Mouse (Mus musculus): ENCODE data around the gene Gan.

Gan gene

GRCm38 (mm10) chr8:117158135-117158761, at the start of gene Gan:
Gene Gan (plus strand): TSS chr8:117158135.
- DNase-seq, result peak; percentile 28 to 54

GRCm38 (mm10) chr8:117109018-117109711, 48.8 kb upstream of the Gan start:
- peak; percentile 15 to 27 for DNase-seq

DNA sequence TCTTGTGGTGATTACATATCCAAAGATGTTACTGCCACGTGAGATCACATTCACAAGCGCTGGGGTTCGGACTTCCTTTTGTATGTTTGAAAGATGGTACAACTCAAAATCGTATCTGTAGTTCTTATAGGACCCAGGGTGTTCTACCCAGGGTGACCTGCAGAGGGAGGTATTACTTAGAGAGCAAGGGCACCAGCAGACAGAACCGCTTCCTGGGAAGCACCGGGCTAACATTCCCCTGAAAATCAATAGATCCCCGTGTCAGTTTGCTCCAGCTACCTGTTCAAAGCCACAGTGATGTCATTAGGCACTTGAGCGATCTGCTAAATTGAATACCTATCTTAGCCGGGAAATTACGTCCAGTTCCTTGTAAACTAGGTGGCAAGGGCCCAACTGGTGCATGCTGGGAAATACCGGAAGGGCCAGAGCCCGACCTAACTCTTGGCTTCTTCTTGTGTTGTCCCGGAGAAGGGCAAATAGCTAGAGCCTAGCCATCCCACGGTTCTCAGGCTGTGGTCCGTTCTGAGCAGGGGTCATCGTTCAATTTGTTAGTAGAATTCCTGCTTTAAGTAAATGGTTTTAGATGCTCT, 48.0 kb upstream of the Gan start:
- DNase-seq, result peak; percentile 41 to 45

- DNase-seq, result no peak
Measured at GRCm38 (mm10) chr8:117111641-117112040, 46.3 kb upstream of the Gan start.

- DNase-seq, result no peak
Measured at GRCm38 (mm10) chr8:117112261-117112660, 45.7 kb upstream of the Gan start.

GRCm38 (mm10) chr8:117115094-117115493, 42.8 kb upstream of the Gan start:
- DNase-seq, result no peak

- DNase-seq, result peak in 1 of 2 experiments; percentile 24
Measured at GRCm38 (mm10) chr8:117115676-117116446, 42.1 kb upstream of the Gan start.

DNA sequence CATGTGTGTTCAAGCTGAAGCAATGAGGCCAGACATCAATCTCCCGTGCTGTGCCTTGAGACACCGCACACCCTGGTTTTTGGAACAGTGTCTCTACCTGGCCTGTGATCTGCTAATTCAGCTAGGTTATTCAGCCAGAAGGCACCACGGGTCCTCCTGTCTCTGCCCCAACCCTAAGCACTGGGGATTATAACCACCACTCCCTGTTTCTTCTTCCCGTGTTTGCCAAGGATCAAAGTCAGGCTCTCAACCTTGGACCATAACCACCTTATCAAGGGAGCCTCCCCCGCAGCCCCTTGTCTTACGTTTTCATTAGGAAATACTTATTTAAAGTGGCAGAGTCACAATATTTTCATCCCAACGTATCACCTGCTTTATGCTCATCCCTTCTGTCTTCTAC, 41.4 kb upstream of the Gan start:
- no peak for DNase-seq

DNA sequence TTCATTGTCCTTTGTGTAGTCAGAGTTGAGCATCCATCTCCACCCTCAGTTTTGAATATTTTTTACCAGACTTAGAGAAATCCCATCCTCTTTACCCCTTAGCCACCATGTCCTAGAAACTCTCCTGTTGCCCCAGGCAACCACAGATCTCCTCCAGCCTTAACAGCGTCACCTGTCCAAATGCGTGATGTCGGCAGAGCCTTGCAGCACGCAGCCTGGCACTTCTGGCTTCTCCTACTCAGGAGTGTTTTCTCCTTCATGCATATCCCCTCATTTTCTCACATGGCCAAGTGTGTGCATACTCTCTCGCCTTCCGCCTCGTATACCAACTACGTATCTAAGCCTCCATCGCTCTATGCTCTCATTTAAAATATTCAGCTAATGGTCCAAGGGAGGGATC, 39.5 kb upstream of the Gan start:
- DNase-seq, result no peak

GRCm38 (mm10) chr8:117121277-117121676, 36.7 kb upstream of the Gan start:
- no peak for DNase-seq

DNA sequence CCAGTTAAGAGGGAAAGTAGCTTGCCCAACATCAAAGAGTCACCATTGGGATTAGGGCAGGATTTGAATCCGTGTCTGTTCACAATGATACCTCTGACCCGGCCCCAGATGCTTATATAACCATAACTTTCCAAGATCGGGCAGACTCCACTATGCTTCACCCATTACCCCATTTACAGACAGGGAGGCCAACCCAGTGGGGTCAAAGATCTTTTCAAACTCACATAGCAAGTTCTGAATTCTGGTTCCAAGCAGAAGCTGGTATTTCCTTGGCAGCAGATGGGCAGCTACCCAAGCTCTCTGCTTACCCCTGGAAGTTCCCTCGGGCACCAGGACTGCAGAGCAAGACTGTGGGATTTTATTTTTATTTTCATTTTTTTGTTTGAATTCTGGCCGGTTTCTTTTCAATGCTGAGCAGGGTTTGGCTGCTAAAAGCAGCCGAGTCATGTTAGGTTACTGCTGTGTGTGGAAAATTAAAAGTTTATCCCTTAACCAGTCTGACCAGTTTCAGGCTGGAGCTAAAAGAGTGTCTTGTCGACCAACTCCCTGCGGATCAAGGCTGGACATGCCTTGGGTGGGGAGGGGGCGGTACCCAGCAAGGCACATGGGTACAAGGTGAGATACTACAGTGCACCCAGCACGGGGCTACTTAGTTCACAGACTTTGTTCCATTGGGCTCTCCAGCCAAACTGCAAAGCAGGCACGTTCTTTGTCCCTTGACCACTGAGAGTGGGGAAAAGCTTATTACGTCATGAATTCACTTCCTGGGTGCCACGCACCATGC, 33.9 kb upstream of the Gan start:
- no peak for DNase-seq

DNA sequence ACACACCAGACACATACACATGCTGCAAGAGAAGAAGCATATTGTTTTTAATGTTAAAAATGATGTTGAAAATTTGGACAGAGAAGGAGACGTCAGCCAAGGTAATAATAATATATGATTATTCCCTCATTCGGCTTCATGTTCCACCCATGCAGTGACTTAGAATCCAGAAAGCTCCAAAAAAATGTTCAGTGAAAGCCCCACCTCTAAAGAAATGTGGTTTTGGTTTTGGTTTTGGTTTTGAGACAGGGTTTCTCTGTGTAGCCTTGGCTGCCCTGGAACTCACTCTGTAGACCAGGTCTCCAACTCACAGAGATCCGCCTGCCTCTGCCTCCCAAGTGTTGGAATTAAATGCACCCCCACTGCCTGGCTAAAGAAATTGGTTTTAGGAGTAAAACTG, 32.1 kb upstream of the Gan start:
- no peak for DNase-seq

- no peak for DNase-seq
Measured at GRCm38 (mm10) chr8:117126411-117126810, 31.5 kb upstream of the Gan start.

DNA sequence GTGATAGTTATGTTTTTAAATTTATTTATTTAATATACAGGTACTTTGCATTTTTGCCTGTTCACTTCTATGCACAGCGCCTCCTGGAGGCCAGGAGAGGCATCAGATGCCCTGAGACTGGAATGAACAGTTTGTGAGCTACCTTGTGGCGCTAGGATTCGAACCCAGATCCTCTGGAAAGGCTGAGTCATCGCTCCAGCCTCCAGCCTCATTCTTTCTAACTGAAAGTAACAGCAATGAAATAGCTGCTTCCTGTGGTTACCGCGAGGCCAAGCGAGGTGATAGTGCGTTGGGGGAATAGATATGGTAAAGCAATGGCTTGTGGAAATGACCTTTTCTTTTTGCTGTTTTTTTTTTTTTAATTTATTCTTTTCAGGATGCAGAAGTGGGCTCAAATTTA, 30.9 kb upstream of the Gan start:
- DNase-seq, result no peak

DNA sequence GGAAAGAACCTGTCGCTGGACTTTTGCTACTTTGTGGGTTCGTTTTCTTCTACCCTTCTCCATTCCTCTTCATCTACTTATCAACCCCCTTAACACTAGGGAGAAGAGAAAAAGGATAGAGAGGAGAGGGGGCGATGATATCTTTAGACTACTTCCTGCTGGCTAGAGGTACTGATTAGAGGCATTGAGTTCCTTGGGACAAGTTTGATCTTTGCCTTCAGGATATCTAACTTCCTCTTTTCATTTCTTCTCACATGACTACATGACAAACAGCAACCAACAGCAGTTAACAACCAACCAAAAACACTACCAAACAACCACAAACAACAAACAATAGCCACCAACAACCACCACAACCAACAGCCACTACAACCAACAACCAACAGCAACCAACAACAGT, 24.2 kb upstream of the Gan start:
- no peak for DNase-seq

- no peak for DNase-seq
Measured at GRCm38 (mm10) chr8:117136351-117136750, 21.6 kb upstream of the Gan start.

GRCm38 (mm10) chr8:117136763-117137162, 21.2 kb upstream of the Gan start:
- DNase-seq, result no peak

DNA sequence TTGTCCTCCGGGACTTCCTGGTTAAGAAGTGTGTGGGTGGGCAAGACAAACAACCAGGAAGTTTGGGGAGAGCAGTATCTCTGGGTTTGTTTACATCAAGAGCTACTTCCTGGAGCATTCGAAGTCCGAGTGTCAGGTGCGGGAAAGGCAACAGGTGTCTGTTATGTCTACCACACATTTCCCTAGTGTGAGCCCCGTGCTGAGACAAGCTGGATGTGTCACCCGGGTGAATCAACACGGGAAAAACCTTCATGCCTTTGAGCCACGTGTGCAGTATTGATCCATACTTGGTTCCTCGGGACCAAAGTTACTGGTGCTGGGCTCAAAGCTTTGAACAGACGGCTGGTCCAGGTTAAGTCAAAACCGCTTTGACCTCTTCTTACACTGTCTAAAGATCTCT, 20.6 kb upstream of the Gan start:
- no peak for DNase-seq

DNA sequence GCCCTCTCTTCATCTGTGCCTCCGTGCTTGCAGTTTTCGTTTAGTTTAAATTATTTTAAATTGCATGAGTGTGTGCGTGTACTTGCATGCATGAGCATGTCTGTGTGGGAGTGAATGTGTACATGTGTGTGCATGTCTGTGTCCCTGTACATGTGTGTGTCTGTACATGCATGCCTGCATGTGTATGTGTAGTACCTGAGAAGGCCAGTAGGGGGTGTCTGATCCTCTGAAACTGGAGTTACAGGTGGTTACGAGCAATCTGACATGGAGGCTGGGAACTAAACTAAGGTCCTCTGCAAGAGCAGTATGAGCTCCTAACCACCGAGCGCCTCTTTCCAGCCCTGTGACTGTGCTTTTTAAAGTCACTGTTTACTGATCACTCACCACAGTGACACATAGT, 9.4 kb upstream of the Gan start:
- DNase-seq, result no peak

DNA sequence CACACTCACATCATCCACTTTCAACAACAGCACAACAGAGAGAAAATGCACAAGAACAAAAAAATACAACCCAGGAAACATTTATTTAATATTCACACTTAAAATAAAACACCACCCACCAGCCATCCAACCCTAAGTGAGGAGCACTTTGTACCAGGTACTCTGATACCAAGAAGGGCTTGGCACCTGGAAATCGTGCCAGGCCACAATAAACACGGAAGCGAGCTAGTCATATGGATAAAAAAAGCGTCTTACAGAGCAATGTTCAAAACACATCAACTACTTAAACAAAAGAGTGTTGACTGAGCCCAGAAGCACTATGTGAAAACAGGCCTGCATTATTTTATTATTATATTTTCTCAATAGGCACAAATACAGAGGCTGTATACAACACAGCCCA, 1.8 kb upstream of the Gan start:
- no peak for DNase-seq

GRCm38 (mm10) chr8:117156866-117157768, 818 bp upstream of the Gan start:
- peak; percentile 9 to 16 for DNase-seq

DNA sequence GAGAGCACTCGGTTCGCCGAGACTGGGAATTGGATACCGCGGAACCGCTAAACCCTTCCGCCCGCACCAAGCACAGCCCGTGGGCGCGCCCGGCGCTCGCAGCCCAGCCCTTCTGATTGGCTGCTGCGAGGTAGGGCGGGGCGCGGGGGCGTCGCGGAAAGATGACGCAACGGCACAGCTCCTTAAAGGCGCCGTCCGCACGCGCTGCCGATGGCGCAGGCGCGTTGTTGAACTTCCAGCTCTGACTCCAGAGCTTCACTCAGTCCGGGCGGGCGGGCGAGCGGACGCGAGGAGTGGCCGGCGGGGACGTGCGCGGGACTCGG, 205 bp upstream of the Gan start:
- DNase-seq, result peak; percentile 95 to 97
